In the genomic region with DNA sequence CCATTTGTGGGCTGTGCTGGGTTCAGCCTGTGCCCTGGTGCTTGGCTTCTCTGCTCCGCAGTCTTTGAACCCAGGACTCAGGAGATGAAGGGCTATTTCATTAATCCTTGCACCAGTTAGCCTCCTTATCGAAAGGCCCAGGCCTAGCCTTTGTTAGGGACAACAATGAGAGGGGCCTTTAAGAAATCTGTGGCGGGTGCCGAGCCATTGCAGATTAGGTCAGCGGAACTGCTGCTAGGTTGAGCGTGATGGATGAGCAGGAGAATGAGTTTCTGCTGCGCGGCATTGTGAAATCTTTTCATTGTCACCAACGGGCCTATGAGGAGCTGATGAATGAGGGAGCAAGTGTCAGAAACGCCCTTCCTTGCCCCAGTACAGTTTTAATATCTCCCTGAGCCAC, we compare ENCODE assay signal across 15 mouse cellular contexts.
DNase-seq lines count a peak whose midpoint lies in the region; ATAC-seq lines count a peak whose summit lies in the region.
"Had no signal": no experiment of that assay in that cellular context is flagged by ENCODE, and none has a peak within 500 bp of the region (broad histone marks: within the 10 kb centered on the region; RNA-seq: fewer than 3 reads in every experiment).

No protein-coding gene starts in this region.

- H3K4me3 ChIP-seq in hindbrain, embryonic 16.5 days (ENCODE audit: low read length) = no peak overlapping the region
- H3K4me3 ChIP-seq in neural tube, embryonic 13.5 days = no peak overlapping the region
- H3K4me3 ChIP-seq in limb, embryonic 10.5 days = no peak overlapping the region
- H3K4me3 ChIP-seq: gastrocnemius, adult 2 months; heart, embryonic 13.5 days had no signal

- no peaks in the 10 kb centered on the region for H3K9me3 ChIP-seq in hindbrain, embryonic 16.5 days (ENCODE audit: control insufficient read depth, low read length)
- no peaks in the 10 kb centered on the region for H3K9me3 ChIP-seq in neural tube, embryonic 13.5 days
- H3K9me3 ChIP-seq in limb, embryonic 10.5 days (replicated peaks) = no peaks in the 10 kb centered on the region
- H3K9me3 ChIP-seq: heart, embryonic 13.5 days had no signal

- H3K36me3 ChIP-seq in hindbrain, embryonic 16.5 days (ENCODE audit: control insufficient read depth, insufficient read depth, low read length) = no peaks in the 10 kb centered on the region
- H3K36me3 ChIP-seq in neural tube, embryonic 13.5 days = no peaks in the 10 kb centered on the region
- H3K36me3 ChIP-seq in limb, embryonic 10.5 days = no peaks in the 10 kb centered on the region
- H3K36me3 ChIP-seq: heart, embryonic 13.5 days had no signal

- intact Hi-C loops in heart, postnatal 10 days (cut with DNase I) = no loop called here

- H3K4me1 ChIP-seq in hindbrain, embryonic 16.5 days (ENCODE audit: control insufficient read depth, insufficient read depth, low read depth, low read length) = peaks cover 2% of the 10 kb centered on the region; the same call in 1 of the 2 replicates
- peaks cover 15% of the 10 kb centered on the region for H3K4me1 ChIP-seq in neural tube, embryonic 13.5 days (replicated peaks)
- H3K4me1 ChIP-seq in limb, embryonic 10.5 days = no peaks in the 10 kb centered on the region
- H3K4me1 ChIP-seq: heart, embryonic 13.5 days had no signal

- no peak overlapping the region for H3K9ac ChIP-seq in hindbrain, embryonic 16.5 days (ENCODE audit: low read depth, low read length)
- no peak overlapping the region for H3K9ac ChIP-seq in neural tube, embryonic 13.5 days
- H3K9ac ChIP-seq: heart, embryonic 13.5 days; liver, embryonic 14.5 days had no signal

- peak; percentile 61 for ATAC-seq in hindbrain, embryonic 16.5 days
- ATAC-seq in neural tube, embryonic 13.5 days (ENCODE audit: low read depth) = peak; percentile 43; the same call in 1 of the 2 replicates
- ATAC-seq: intestine, postnatal 0 days had no signal

- 14% methylated on average over 10 of the region's 10 CpGs for WGBS in hindbrain, embryonic 16.5 days
- 11% methylated on average over 10 of the region's 10 CpGs for WGBS in neural tube, embryonic 13.5 days
- WGBS in limb, embryonic 10.5 days = 55% methylated on average over 10 of the region's 10 CpGs

- DNase-seq in heart, adult 11 months = peak; percentile 59
- DNase-seq in heart, postnatal 10 days = no peak
- peak; percentile 80 for DNase-seq in embryo, embryonic 10 days (ENCODE audit: low spot score)
- DNase-seq in limb, embryonic 10.5 days (ENCODE audit: low spot score) = no peak
- no peak for DNase-seq in thymus, adult 18-20 months
- no peak for DNase-seq in cerebellum, postnatal 14 days
- DNase-seq: cerebellum, adult 8-10 months; gastrocnemius, adult 2 months; right cerebral cortex, postnatal 25 days had no signal

- no peak overlapping the region for H3K4me2 ChIP-seq in hindbrain, embryonic 16.5 days (ENCODE audit: low read length)
- H3K4me2 ChIP-seq in neural tube, embryonic 13.5 days = no peak overlapping the region
- H3K4me2 ChIP-seq: heart, embryonic 13.5 days had no signal

- no peaks in the 10 kb centered on the region for H3K27me3 ChIP-seq in hindbrain, embryonic 16.5 days (replicated peaks; ENCODE audit: control insufficient read depth, insufficient read depth, low read length)
- no peaks in the 10 kb centered on the region for H3K27me3 ChIP-seq in neural tube, embryonic 13.5 days
- peaks cover 26% of the 10 kb centered on the region for H3K27me3 ChIP-seq in limb, embryonic 10.5 days (ENCODE audit: low read depth, poor library complexity, severe bottlenecking)
- H3K27me3 ChIP-seq: heart, embryonic 13.5 days had no signal

- H3K27ac ChIP-seq in hindbrain, embryonic 16.5 days (ENCODE audit: low read depth, low read length) = peak overlapping the region; percentile 47; the same call in 1 of the 2 replicates
- peak overlapping the region; percentile 61 for H3K27ac ChIP-seq in neural tube, embryonic 13.5 days (replicated peaks)
- H3K27ac ChIP-seq in limb, embryonic 10.5 days = no peak overlapping the region
- H3K27ac ChIP-seq: gastrocnemius, adult 2 months; heart, embryonic 13.5 days; liver, embryonic 14.5 days; stomach, postnatal 0 days had no signal

Comparison
In these comparisons a context has a peak if more than half of its experiments do, and no peak if none do; other contexts are left out.
1. DNase-seq: peak in heart, adult 11 months (single experiment) and embryo, embryonic 10 days (single experiment); none in heart, postnatal 10 days (0 of 2), limb, embryonic 10.5 days (single experiment), thymus, adult 18-20 months (0 of 2) and cerebellum, postnatal 14 days (0 of 2).